Mouse (Mus musculus) c-Kit-negative CD71-positive TER-119-positive erythroid progenitor cells, embryonic 14.5 days (primary cell): Measurements from ENCODE around the gene Rev3l.
"Not testable (repeated sequence)": the region's sequence is repeated elsewhere in the genome, so short reads cannot be mapped to it uniquely, and the experiment has no call there.

Source experiments
- DNase-seq: peaks from one replicate; pipeline ENCODE4 v3.0.0-alpha.2; 2013; ENCODE audit warnings: low read depth, low spot score

Gene Rev3l

DNA sequence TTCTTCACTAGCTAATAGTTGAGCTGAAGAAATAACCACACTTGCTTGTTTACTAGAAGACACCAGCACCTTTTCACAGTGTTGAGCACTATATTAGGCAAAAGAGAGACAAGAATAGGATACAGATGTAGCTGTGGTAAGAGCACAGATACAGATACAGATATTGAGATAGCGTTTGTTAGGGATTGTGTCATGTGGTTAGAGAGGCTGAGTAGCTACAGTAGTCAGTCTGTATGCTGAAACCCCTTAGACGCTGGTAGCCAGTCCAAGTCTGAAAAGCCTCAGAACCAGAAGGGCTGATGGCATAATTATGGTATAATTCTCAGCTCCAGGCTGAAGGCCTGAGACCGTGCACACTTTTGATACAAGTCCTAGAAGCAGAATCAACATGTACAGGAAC, 53.3 kb downstream of the Rev3l start:
- no peak for DNase-seq

DNA sequence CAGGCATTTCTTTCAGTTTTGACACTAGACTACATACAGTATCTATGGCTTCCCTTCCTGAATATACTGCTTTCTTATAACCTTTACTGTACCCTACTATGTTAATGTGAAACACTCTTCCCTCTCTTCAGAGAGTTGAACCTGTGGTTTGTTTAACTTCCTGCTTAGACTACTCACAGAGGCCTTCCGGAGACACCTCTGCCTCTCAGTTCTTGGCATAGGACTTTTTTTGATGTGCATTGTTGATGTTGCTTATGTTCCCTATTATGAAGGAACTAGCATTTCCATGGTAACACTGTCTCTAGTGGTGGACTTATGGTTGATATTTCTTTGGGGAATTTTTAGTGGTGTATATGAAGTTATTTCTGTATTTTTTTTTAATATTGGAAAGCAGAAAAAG, 61.4 kb downstream of the Rev3l start:
- DNase-seq = no peak

- DNase-seq = peak; percentile 33
These were observed 79.6 kb downstream of the Rev3l start for GRCm38 (mm10) chr10:39811507-39811906.

DNA sequence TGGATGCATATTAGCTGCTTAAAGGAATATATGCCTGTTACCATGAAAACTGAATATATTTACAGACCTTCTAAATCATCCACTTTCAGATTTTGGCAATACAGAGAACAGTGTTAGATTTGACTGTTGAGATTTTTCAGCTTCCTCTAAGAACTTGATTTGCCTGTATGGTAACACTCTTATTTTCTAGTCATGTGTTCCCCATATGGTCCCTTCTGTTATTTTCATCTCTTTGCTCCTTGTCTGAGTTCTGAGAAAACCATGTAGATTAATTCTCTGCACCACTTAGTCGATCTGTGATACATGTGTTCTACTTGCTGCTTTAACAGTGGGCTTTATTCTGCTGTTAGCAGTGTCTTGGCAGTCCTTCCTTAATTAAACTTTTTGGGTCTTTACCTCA, 110.7 kb downstream of the Rev3l start:
- DNase-seq = no peak

- no peak for DNase-seq
These were observed 133.6 kb downstream of the Rev3l start for GRCm38 (mm10) chr10:39865509-39865908.

DNA sequence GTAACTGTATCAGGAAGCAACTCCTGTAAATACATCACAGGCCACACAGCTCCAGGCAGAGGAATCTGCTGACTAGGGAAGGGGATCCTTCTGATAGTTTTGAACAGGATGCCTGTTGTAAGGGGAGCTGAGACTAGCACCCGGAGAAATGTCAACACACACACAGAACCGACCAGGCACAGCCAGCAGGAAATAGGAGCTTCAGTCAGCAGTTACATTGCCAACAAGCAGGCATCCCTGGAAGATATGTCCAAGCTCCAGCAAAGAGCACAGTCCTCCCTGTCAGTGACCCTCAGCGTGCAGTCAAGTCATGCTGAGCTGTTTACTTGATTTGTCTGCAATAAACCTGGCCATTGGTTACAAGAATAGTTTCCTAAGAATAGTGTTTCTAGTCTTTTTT, 156.7 kb downstream of the Rev3l start:
- DNase-seq = no peak

GRCm38 (mm10) chr10:39893702-39894697, 162.1 kb downstream of the Rev3l start:
- DNase-seq = peak; percentile 36

DNA sequence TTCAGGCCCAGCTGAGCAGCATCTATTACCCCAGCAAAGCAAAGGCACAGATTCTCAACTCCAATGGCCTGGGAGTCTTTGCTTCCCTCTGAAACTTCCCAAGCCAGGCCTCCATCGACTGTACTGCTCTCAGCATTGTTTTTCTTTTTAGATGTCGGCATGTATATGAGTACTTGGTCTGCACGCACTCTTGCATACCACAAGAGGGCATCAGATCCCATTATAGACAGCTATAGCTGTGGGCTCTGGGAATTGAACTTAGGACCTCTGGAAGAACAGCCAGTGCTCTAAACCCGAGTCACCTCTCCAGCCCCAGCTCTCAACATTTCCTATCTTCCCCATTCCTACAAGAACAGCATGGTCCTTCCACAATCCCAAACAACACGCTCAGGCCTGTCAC, 164.6 kb downstream of the Rev3l start:
- DNase-seq = no peak

- peak; percentile 59 for DNase-seq
These were observed 167.0 kb downstream of the Rev3l start, which contains the start of gene Mfsd4b4 for GRCm38 (mm10) chr10:39898874-39899371. Gene Mfsd4b4, minus strand, starts transcription at chr10:39899238.

DNA sequence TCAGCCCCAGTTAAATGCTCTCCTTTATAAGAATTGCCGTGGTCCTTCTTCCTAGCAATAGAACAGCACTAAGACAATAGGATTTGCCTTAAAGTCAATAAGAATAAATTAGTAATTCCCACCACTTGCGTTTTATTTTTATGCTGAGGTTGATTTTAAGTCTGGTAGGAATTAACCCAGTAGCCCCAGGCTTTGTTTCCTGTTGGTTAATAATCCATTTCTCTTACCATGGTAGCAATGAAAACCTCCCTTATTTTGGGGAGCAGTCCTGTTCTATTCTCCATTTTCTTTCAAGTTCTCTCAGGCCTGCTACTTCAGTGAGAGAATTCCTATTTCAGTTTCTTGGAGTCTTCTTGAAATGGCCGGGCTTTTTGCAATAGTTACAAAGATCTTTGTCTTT, 172.3 kb downstream of the Rev3l start:
- no peak for DNase-seq

DNA sequence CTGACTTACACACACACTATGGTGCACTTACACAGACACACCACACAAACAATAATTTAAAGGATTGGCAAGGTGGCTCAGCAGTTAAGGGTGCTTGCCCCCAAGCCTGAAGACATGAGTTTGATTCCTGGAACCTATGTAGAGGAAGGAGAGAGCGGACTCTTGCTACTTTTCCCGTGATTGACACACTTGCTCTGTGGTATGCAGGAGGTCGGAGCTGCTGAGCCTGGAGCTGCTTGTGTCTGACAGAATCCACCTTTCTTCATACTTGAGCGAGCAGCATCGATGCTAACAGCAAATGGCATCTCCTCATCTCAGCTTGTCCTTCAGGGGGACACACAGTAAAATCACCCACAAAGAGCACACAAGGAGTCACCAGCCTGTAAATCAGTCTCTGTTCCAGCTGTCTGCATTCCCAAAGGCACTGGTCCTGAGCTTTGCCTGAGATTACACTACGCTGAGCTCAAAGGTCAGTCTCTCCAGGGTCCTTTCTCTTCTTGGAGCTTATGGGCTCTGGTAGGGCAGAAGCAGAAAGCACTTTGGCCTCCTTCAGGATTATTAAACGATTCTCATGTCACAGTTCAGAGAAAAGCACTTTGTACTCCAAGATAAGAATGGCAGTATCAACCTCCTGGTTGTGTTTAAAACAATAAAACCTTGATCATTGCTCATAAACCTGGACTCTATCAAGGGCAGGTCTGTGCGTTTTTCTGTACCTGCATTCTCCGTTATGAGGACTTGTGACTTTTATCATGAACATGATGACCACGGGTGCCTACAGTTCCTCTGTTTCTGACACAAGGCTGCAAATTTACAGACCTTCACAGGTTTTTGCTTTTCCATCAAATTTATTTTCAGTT, 175.1 kb downstream of the Rev3l start:
- DNase-seq = no peak

GRCm38 (mm10) chr10:39908768-39909441, 177.0 kb downstream of the Rev3l start:
- no peak for DNase-seq

DNA sequence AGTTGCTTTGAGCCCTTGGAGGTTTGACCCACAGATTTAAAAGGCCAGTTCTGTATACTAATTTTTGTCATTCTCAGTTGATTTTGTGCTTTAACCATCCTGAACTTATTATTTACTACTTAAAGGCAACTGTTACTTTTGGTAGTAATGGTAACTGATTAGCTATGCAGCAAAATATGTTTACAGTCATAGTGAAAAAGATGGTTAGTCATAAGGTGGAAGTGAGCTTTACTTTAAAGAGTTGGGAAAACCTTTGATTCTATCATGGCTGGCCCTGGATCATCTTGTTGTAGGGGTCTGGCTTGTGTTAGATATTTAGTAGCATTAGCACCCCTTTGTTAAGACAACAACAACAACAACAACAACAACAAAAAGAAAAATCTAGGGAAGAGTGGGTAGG, 180.7 kb downstream of the Rev3l start:
- DNase-seq = no peak

- DNase-seq = not testable (repeated sequence)
These were observed 192.6 kb downstream of the Rev3l start for GRCm38 (mm10) chr10:39924556-39924955.
